In genomic region chr5:30887331-30887761, GRCm38 (mm10) we compare ENCODE assay signal across 7 mouse cellular contexts. TPM values are rescaled to one million over a fixed set of nuclear protein-coding genes. Genes with fewer than 3 reads are reported as not detected.
DNase-seq lines count a peak whose midpoint lies in the region; ATAC-seq lines count a peak whose summit lies in the region.

No protein-coding gene starts in this region.

- H3K9me3 ChIP-seq in forebrain, embryonic 12.5 days = no peaks in the 10 kb centered on the region
- no peaks in the 10 kb centered on the region for H3K9me3 ChIP-seq in hindbrain, embryonic 13.5 days
- no peaks in the 10 kb centered on the region for H3K9me3 ChIP-seq in limb, embryonic 12.5 days
- H3K9me3 ChIP-seq in midbrain, embryonic 13.5 days = no peaks in the 10 kb centered on the region

- peak overlapping the region; percentile 69 for H3K4me2 ChIP-seq in forebrain, embryonic 12.5 days
- H3K4me2 ChIP-seq in hindbrain, embryonic 13.5 days = peak overlapping the region; percentile 73
- peak overlapping the region; percentile 68 for H3K4me2 ChIP-seq in limb, embryonic 12.5 days
- H3K4me2 ChIP-seq in midbrain, embryonic 13.5 days (replicated peaks) = peak overlapping the region; percentile 64

- H3K27ac ChIP-seq in forebrain, embryonic 12.5 days = peak overlapping the region; percentile 98
- peak overlapping the region; percentile 98 for H3K27ac ChIP-seq in hindbrain, embryonic 13.5 days
- H3K27ac ChIP-seq in limb, embryonic 12.5 days = peak overlapping the region; percentile 98
- peak overlapping the region; percentile 96 for H3K27ac ChIP-seq in midbrain, embryonic 13.5 days

- H3K4me1 ChIP-seq in forebrain, embryonic 12.5 days = peaks cover 17% of the 10 kb centered on the region
- H3K4me1 ChIP-seq in hindbrain, embryonic 13.5 days (replicated peaks) = peaks cover 18% of the 10 kb centered on the region
- peaks cover 22% of the 10 kb centered on the region for H3K4me1 ChIP-seq in limb, embryonic 12.5 days (replicated peaks)
- H3K4me1 ChIP-seq in midbrain, embryonic 13.5 days (replicated peaks) = peaks cover 25% of the 10 kb centered on the region

- H3K9ac ChIP-seq in forebrain, embryonic 12.5 days = peak overlapping the region; percentile 77
- H3K9ac ChIP-seq in hindbrain, embryonic 13.5 days = peak overlapping the region; percentile 82
- peak overlapping the region; percentile 70 for H3K9ac ChIP-seq in limb, embryonic 12.5 days (replicated peaks)
- peak overlapping the region; percentile 73 for H3K9ac ChIP-seq in midbrain, embryonic 13.5 days (replicated peaks)

- H3K4me3 ChIP-seq in forebrain, embryonic 12.5 days (replicated peaks) = peak overlapping the region; percentile 82
- peak overlapping the region; percentile 85 for H3K4me3 ChIP-seq in hindbrain, embryonic 13.5 days
- H3K4me3 ChIP-seq in limb, embryonic 12.5 days (replicated peaks) = peak overlapping the region; percentile 74
- H3K4me3 ChIP-seq in midbrain, embryonic 13.5 days (replicated peaks) = peak overlapping the region; percentile 77

- WGBS in forebrain, embryonic 12.5 days = under 1% methylated on average over 19 of the region's 19 CpGs
- WGBS in hindbrain, embryonic 13.5 days = under 1% methylated on average over 19 of the region's 19 CpGs
- WGBS in limb, embryonic 12.5 days = 1% methylated on average over 19 of the region's 19 CpGs
- 0% methylated on average over 19 of the region's 19 CpGs for WGBS in midbrain, embryonic 13.5 days

- DNase-seq in R1 (ENCODE audit: low read depth, low spot score) = peak; percentile 99
- peak; percentile 78 for DNase-seq in c-Kit-positive CD71-positive TER-119-positive erythroid progenitor cells, embryonic 14.5 days (ENCODE audit: low spot score)
- DNase-seq in spleen, adult 18-20 months = peak; percentile 67 to 75

- peak; percentile 45 for ATAC-seq in forebrain, embryonic 12.5 days (ENCODE audit: low FRiP score)
- ATAC-seq in hindbrain, embryonic 13.5 days (ENCODE audit: low FRiP score) = peak; percentile 54
- peak; percentile 41 for ATAC-seq in limb, embryonic 12.5 days (ENCODE audit: insufficient number of reproducible peaks, insufficient read depth, low FRiP score, low TSS enrichment, low read depth)
- ATAC-seq in midbrain, embryonic 13.5 days = peak; percentile 69

- no peaks in the 10 kb centered on the region for H3K27me3 ChIP-seq in forebrain, embryonic 12.5 days
- no peaks in the 10 kb centered on the region for H3K27me3 ChIP-seq in hindbrain, embryonic 13.5 days
- no peaks in the 10 kb centered on the region for H3K27me3 ChIP-seq in limb, embryonic 12.5 days
- H3K27me3 ChIP-seq in midbrain, embryonic 13.5 days = no peaks in the 10 kb centered on the region

- H3K36me3 ChIP-seq in forebrain, embryonic 12.5 days (replicated peaks) = peaks cover 20% of the 10 kb centered on the region
- H3K36me3 ChIP-seq in hindbrain, embryonic 13.5 days = peaks cover 19% of the 10 kb centered on the region
- H3K36me3 ChIP-seq in limb, embryonic 12.5 days = peaks cover 20% of the 10 kb centered on the region
- peaks cover 18% of the 10 kb centered on the region for H3K36me3 ChIP-seq in midbrain, embryonic 13.5 days

RNA-seq across cellular contexts. Expression of gene Agbl5, which starts 1.1 kb away (rescaled TPM):
- 28.8 TPM in 2 replicates for polyA plus RNA-seq in forebrain, embryonic 12.5 days (2016; fragmentation: Nextera tagmentation; extraction: Ambion mirVana)
- polyA plus RNA-seq in hindbrain, embryonic 13.5 days (2015; fragmentation: Nextera tagmentation; extraction: Ambion mirVana) = 23.6 and 24.8 TPM in 2 replicates
- 35.8 and 42.0 TPM in 2 replicates for polyA plus RNA-seq in limb, embryonic 12.5 days (2016; fragmentation: Nextera tagmentation; extraction: Ambion mirVana)
- 23.3 and 29.2 TPM in 2 replicates for polyA plus RNA-seq in midbrain, embryonic 13.5 days (2015; fragmentation: Nextera tagmentation; extraction: Ambion mirVana)

RNA-seq across cellular contexts. Expression of gene Tmem214, which starts 19.5 kb away (rescaled TPM):
- polyA plus RNA-seq in forebrain, embryonic 12.5 days (2016; fragmentation: Nextera tagmentation; extraction: Ambion mirVana) = 52.5 and 56.4 TPM in 2 replicates
- polyA plus RNA-seq in hindbrain, embryonic 13.5 days (2015; fragmentation: Nextera tagmentation; extraction: Ambion mirVana) = 59.5 and 61.9 TPM in 2 replicates
- 80.4 and 84.6 TPM in 2 replicates for polyA plus RNA-seq in limb, embryonic 12.5 days (2016; fragmentation: Nextera tagmentation; extraction: Ambion mirVana)
- polyA plus RNA-seq in midbrain, embryonic 13.5 days (2015; fragmentation: Nextera tagmentation; extraction: Ambion mirVana) = 57.7 and 59.7 TPM in 2 replicates

RNA-seq across cellular contexts. Expression of gene Ost4, which starts 20.2 kb away (rescaled TPM):
- polyA plus RNA-seq in forebrain, embryonic 12.5 days (2016; fragmentation: Nextera tagmentation; extraction: Ambion mirVana) = 302 and 315 TPM in 2 replicates
- 272 and 289 TPM in 2 replicates for polyA plus RNA-seq in hindbrain, embryonic 13.5 days (2015; fragmentation: Nextera tagmentation; extraction: Ambion mirVana)
- polyA plus RNA-seq in limb, embryonic 12.5 days (2016; fragmentation: Nextera tagmentation; extraction: Ambion mirVana) = 351 and 355 TPM in 2 replicates
- 270 and 306 TPM in 2 replicates for polyA plus RNA-seq in midbrain, embryonic 13.5 days (2015; fragmentation: Nextera tagmentation; extraction: Ambion mirVana)

RNA-seq across cellular contexts. Expression of gene Emilin1, which starts 25.9 kb away (rescaled TPM):
- 39.1 and 52.4 TPM in 2 replicates for polyA plus RNA-seq in forebrain, embryonic 12.5 days (2016; fragmentation: Nextera tagmentation; extraction: Ambion mirVana)
- 23.6 and 30.2 TPM in 2 replicates for polyA plus RNA-seq in hindbrain, embryonic 13.5 days (2015; fragmentation: Nextera tagmentation; extraction: Ambion mirVana)
- 221 and 225 TPM in 2 replicates for polyA plus RNA-seq in limb, embryonic 12.5 days (2016; fragmentation: Nextera tagmentation; extraction: Ambion mirVana)
- 14.1 and 16.6 TPM in 2 replicates for polyA plus RNA-seq in midbrain, embryonic 13.5 days (2015; fragmentation: Nextera tagmentation; extraction: Ambion mirVana)

RNA-seq across cellular contexts. Expression of gene Khk, which starts 33.9 kb away (rescaled TPM):
- 4.7 and 7.7 TPM in 2 replicates for polyA plus RNA-seq in forebrain, embryonic 12.5 days (2016; fragmentation: Nextera tagmentation; extraction: Ambion mirVana)
- polyA plus RNA-seq in hindbrain, embryonic 13.5 days (2015; fragmentation: Nextera tagmentation; extraction: Ambion mirVana) = 8.7 and 9.1 TPM in 2 replicates
- 11.7 and 14.6 TPM in 2 replicates for polyA plus RNA-seq in limb, embryonic 12.5 days (2016; fragmentation: Nextera tagmentation; extraction: Ambion mirVana)
- polyA plus RNA-seq in midbrain, embryonic 13.5 days (2015; fragmentation: Nextera tagmentation; extraction: Ambion mirVana) = 5.6 and 6.8 TPM in 2 replicates

Comparison
In these comparisons a context has a peak if more than half of its experiments do, and no peak if none do; other contexts are left out.
1. Peak in every context shown above with its lines: DNase-seq, ATAC-seq, H3K4me3 ChIP-seq and H3K27ac ChIP-seq.